Comparison of ENCODE assay signal across 27 mouse cellular contexts in genomic region chr13:4350601-4351000, GRCm38 (mm10).
DNase-seq lines count a peak whose midpoint lies in the region; ATAC-seq lines count a peak whose summit lies in the region.
"Had no signal": no experiment of that assay in that cellular context is flagged by ENCODE, and none has a peak within 500 bp of the region (broad histone marks: within the 10 kb centered on the region; RNA-seq: fewer than 3 reads in every experiment).

No protein-coding gene starts in this region.

- H3K9me3 ChIP-seq in hindbrain, embryonic 13.5 days: no peaks in the 10 kb centered on the region
- no peaks in the 10 kb centered on the region for H3K9me3 ChIP-seq in forebrain, embryonic 15.5 days
- H3K9me3 ChIP-seq: G1E had no signal

- ATAC-seq in hindbrain, embryonic 13.5 days (ENCODE audit: low FRiP score): no peak
- no peak for ATAC-seq in forebrain, embryonic 15.5 days (replicated peaks)
- ATAC-seq: activated CD4-positive, CD25-positive, alpha-beta regulatory T cell, adult 4 months; CD4-positive, CD25-positive, alpha-beta regulatory T cell, adult 4 months; Patski had no signal

- H3K4me1 ChIP-seq in hindbrain, embryonic 13.5 days (replicated peaks): no peaks in the 10 kb centered on the region
- H3K4me1 ChIP-seq in forebrain, embryonic 15.5 days: no peaks in the 10 kb centered on the region

- 85% methylated on average over 3 of the region's 3 CpGs for WGBS in hindbrain, embryonic 13.5 days
- 75% methylated on average over 3 of the region's 3 CpGs for WGBS in forebrain, embryonic 15.5 days

- H3K27ac ChIP-seq in hindbrain, embryonic 13.5 days: no peak overlapping the region
- no peak overlapping the region for H3K27ac ChIP-seq in forebrain, embryonic 15.5 days (replicated peaks)

- no peak overlapping the region for H3K4me2 ChIP-seq in hindbrain, embryonic 13.5 days
- H3K4me2 ChIP-seq in forebrain, embryonic 15.5 days (replicated peaks): no peak overlapping the region

- no peak overlapping the region for H3K4me3 ChIP-seq in hindbrain, embryonic 13.5 days
- H3K4me3 ChIP-seq in forebrain, embryonic 15.5 days: no peak overlapping the region

- no peaks in the 10 kb centered on the region for H3K36me3 ChIP-seq in hindbrain, embryonic 13.5 days
- no peaks in the 10 kb centered on the region for H3K36me3 ChIP-seq in forebrain, embryonic 15.5 days
- H3K36me3 ChIP-seq: G1E had no signal

- DNase-seq in ES-CJ7 (ENCODE audit: low read depth, low spot score) (peak; percentile 75), R1 (ENCODE audit: low read depth, low spot score) (peak; percentile 84), WW6 (ENCODE audit: low read depth, low spot score) (peak; percentile 4), ZHBTc4 (ENCODE audit: low read depth, low spot score) (peak; percentile 58)
- DNase-seq in adrenal gland, postnatal 4 days (ENCODE audit: low spot score in 2 of 2): no peak
- DNase-seq in adrenal gland, adult 2 months: no peak
- DNase-seq: adrenal gland, adult 8-10 months; adrenal gland, postnatal 10 days; adrenal gland, postnatal 14 days; adrenal gland, postnatal 25 days; adrenal gland, postnatal 36 days; B cell, adult 2 months; cerebellum, adult 11 months; cerebellum, adult 11-12 months; cerebellum, adult 18-20 months; cerebellum, adult 2 months; cerebellum, adult 8-10 months; cerebellum, adult 9-10 months; cerebellum, adult 9-11 months; cerebellum, postnatal 10 days had no signal

- no peak overlapping the region for H3K9ac ChIP-seq in hindbrain, embryonic 13.5 days
- H3K9ac ChIP-seq in forebrain, embryonic 15.5 days (replicated peaks): no peak overlapping the region

- H3K27me3 ChIP-seq in hindbrain, embryonic 13.5 days: no peaks in the 10 kb centered on the region
- H3K27me3 ChIP-seq in forebrain, embryonic 15.5 days: no peaks in the 10 kb centered on the region
- H3K27me3 ChIP-seq: CH12.LX, Patski had no signal

Comparison
In these comparisons a context has a peak if more than half of its experiments do, and no peak if none do; other contexts are left out.
1. DNase-seq: peak in ES-CJ7 (single experiment), R1 (single experiment), WW6 (single experiment) and ZHBTc4 (single experiment); none in adrenal gland, postnatal 4 days (0 of 2) and adrenal gland, adult 2 months (single experiment).